Mouse (Mus musculus) cerebellum, adult 2 months (tissue): ENCODE results near the gene Bcl2l13. TPM values are rescaled to one million over a fixed set of nuclear protein-coding genes. Genes with fewer than 3 reads are reported as not detected.

Experiments used
- DNase-seq, 2 experiments: peaks; one replicate each; pipeline ENCODE4 v3.0.0; 2021
- H3K27ac ChIP-seq: fragments of 200-500 bp; 2 replicates; pipeline ENCODE4 v1.5.1; 2012; ENCODE audit warnings: low read length, control low read depth, inconsistent platforms; ENCODE audit not compliant: insufficient read depth
- H3K27me3 ChIP-seq: fragments of 200-500 bp; 2 replicates; pipeline ENCODE4 v1.6.1; 2012; ENCODE audit warnings: inconsistent platforms, mild to moderate bottlenecking, low read length, moderate library complexity; ENCODE audit not compliant: control insufficient read depth, insufficient read depth
- H3K4me1 ChIP-seq: fragments of 200-500 bp; 2 replicates; pipeline ENCODE4 v1.6.1; 2011; ENCODE audit warnings: low read length; ENCODE audit not compliant: control insufficient read depth, insufficient read depth
- H3K4me3 ChIP-seq: fragments of 200-500 bp; replicated peaks from 2 replicates; pipeline ENCODE3; 2011; ENCODE audit warnings: mild to moderate bottlenecking, low read depth, low read length, control low read depth; ENCODE audit not compliant: insufficient read depth
- CTCF ChIP-seq: fragments of 200-500 bp; IDR thresholded peaks from 2 replicates; pipeline ENCODE4 v1.5.1; 2011; ENCODE audit warnings: low read depth, mild to moderate bottlenecking, control low read depth, low read length, moderate library complexity, borderline replicate concordance; ENCODE audit not compliant: insufficient read depth
- POLR2A ChIP-seq: fragments of 200-500 bp; IDR thresholded peaks from 2 replicates; pipeline ENCODE4 v1.6.1; 2011; ENCODE audit warnings: low read length, control low read depth, borderline replicate concordance; ENCODE audit not compliant: insufficient read depth
- WGBS: fragments of 180-500 bp; shearing (Covaris S2); methylation state at CpG from one replicate; pipeline ENCODE4 v1.1.7; 2018; 5-methylcytosine and 5-hydroxymethylcytosine counted together
- polyA plus RNA-seq: library from polyadenylated mRNA; depleted of rRNA; stranded (reverse); fragments of >200 nt; gene quantifications from 2 replicates; pipeline ENCODE4 v1.2.3, GENCODE M21; 2012

Gene Bcl2l13
- polyA plus RNA-seq, 1 experiment: 24.0 TPM

DNA sequence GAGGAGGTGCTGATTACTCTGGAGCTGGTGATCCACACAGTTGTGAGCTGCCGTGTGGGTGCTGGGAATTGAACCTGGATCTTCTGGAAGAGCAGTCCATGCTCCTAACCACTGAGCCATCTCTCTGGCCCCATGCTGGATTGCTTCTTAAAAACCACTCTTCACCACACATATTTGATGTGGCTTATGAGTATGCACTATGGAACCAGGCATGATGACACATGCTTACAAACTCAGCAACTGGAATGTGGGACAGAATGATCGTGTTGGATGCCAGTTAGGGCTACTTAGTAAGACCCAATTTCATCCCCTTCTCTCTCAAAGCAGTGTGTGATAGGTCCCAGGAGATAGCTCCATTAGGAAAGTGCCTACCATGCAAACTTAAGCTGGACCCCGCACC is 24.1 kb downstream of the Bcl2l13 start:
- no peak for DNase-seq
- Histone ChIP-seq H3K4me1 (peaks cover 3% of the 10 kb centered on the region; the same call in 1 of the 2 replicates), H3K27me3 (no peaks in the 10 kb centered on the region), H3K4me3 (no peak overlapping the region), H3K27ac (no peak overlapping the region)
- 94% methylated on average over 3 of the region's 3 CpGs for WGBS
- TF ChIP-seq POLR2A (no peak), CTCF (no peak)

- Histone ChIP-seq H3K4me1 (no peaks in the 10 kb centered on the region), H3K27me3 (no peaks in the 10 kb centered on the region), H3K27ac (no peak overlapping the region), H3K4me3 (no peak overlapping the region)
- WGBS: 84% methylated on average over 9 of the region's 9 CpGs
- TF ChIP-seq POLR2A: no peak
- no peak for TF ChIP-seq CTCF
- DNase-seq: no peak
Observed at GRCm38 (mm10) chr6:120866051-120866814, 30.2 kb downstream of the Bcl2l13 start.

- TF ChIP-seq CTCF (no peak), POLR2A (no peak)
Observed at GRCm38 (mm10) chr6:120868824-120869223, 32.8 kb downstream of the Bcl2l13 start.

DNA sequence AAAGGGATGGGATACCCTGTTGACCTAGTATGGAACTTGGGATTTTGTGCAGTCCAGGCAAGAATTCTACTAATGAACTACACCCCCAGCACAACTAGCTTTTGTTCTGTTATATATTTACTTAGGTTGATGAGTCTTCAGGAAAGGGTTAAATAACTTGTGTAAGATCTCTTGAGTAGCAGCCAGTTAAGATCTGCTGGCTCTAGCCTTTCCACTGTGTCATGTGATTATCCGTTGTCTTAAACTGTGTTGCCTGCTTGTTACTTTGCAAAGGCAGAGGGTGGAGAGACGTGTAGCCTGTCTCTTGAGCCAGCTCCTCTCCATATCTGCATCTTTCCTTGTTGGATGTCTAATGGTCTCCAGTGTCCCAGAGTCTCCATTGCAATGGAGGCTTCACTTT is 35.3 kb downstream of the Bcl2l13 start:
- 47% methylated on average over 2 of the region's 2 CpGs for WGBS
- no peak for DNase-seq
- Histone ChIP-seq H3K4me1 (no peaks in the 10 kb centered on the region), H3K4me3 (no peak overlapping the region), H3K27me3 (no peaks in the 10 kb centered on the region), H3K27ac (no peak overlapping the region)
- TF ChIP-seq POLR2A (no peak), CTCF (no peak)

More at GRCm38 (mm10) chr6:120868824-120869223, 32.8 kb downstream of the Bcl2l13 start:
- Histone ChIP-seq H3K4me3 (no peak overlapping the region), H3K4me1 (no peaks in the 10 kb centered on the region), H3K27ac (no peak overlapping the region), H3K27me3 (no peaks in the 10 kb centered on the region)
- no peak for DNase-seq
- 41% methylated on average over 1 of the region's 1 CpGs for WGBS

GRCm38 (mm10) chr6:120873874-120874273 is 37.9 kb downstream of the Bcl2l13 start:
- WGBS: 85% methylated on average over 9 of the region's 9 CpGs
- no peaks in the 10 kb centered on the region for H3K27me3 ChIP-seq
- H3K4me3 ChIP-seq: no peak overlapping the region
- no peak overlapping the region for H3K27ac ChIP-seq
- no peak for TF ChIP-seq CTCF
- TF ChIP-seq POLR2A: no peak
- no peak for DNase-seq
- H3K4me1 ChIP-seq: no peaks in the 10 kb centered on the region

- WGBS: 77% methylated on average over 5 of the region's 5 CpGs
Observed at GRCm38 (mm10) chr6:120879046-120879445, 43.0 kb downstream of the Bcl2l13 start.

GRCm38 (mm10) chr6:120884436-120884835 is 48.4 kb downstream of the Bcl2l13 start:
- Histone ChIP-seq H3K27me3 (no peaks in the 10 kb centered on the region), H3K27ac (no peak overlapping the region), H3K4me3 (no peak overlapping the region), H3K4me1 (no peaks in the 10 kb centered on the region)
- DNase-seq: no peak
- 90% methylated on average over 6 of the region's 6 CpGs for WGBS
- TF ChIP-seq CTCF (no peak), POLR2A (no peak)

More at GRCm38 (mm10) chr6:120879046-120879445, 43.0 kb downstream of the Bcl2l13 start:
- H3K27ac ChIP-seq: no peak overlapping the region
- TF ChIP-seq CTCF (no peak), POLR2A (no peak)
- no peaks in the 10 kb centered on the region for H3K27me3 ChIP-seq
- no peaks in the 10 kb centered on the region for H3K4me1 ChIP-seq
- no peak overlapping the region for H3K4me3 ChIP-seq
- DNase-seq: no peak

DNA sequence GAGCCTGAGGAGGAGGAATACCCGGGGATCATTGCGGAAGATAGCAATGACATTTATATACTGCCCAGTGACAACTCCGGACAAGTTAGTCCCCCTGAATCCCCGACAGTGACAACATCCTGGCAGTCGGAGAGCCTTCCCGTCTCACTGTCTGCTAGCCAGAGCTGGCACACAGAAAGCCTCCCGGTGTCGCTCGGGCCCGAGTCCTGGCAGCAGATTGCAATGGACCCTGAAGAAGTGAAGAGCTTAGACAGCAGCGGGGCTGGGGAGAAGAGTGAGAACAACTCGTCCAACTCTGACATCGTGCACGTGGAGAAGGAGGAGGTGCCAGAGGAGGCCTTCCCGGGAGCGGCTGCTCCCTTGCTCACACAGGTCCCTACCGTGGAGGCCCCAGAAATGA is 50.7 kb downstream of the Bcl2l13 start:
- no peak overlapping the region for H3K27ac ChIP-seq
- WGBS: 17% methylated on average over 17 of the region's 17 CpGs

DNA sequence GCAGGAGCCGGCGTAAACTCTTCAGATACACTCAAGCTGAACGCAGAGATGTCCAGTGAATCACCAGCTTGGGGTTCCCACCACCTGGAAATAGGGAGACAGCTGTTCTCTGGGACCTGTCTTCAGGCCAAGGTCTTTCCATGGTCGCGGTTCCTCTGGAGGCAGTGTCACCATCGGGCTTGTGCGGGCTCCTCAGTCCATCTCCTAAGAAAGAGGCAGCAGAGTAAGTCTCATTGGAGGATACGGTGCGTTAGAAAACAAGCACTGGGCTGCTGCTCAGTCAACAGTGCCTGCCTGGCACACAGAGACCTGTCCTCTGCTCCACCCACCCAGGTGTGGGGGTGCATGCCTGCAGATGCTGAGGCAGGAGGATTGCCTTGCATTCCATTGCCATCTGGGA is 58.1 kb downstream of the Bcl2l13 start:
- no peak overlapping the region for H3K27ac ChIP-seq
- no peaks in the 10 kb centered on the region for H3K4me1 ChIP-seq
- no peaks in the 10 kb centered on the region for H3K27me3 ChIP-seq
- H3K4me3 ChIP-seq: no peak overlapping the region
- TF ChIP-seq CTCF (no peak), POLR2A (no peak)
- WGBS: 88% methylated on average over 9 of the region's 9 CpGs
- no peak for DNase-seq

More for the DNA sequence above, 50.7 kb downstream of the Bcl2l13 start:
- TF ChIP-seq CTCF (no peak), POLR2A (no peak)
- Histone ChIP-seq H3K27me3 (no peaks in the 10 kb centered on the region), H3K4me3 (no peak overlapping the region), H3K4me1 (no peaks in the 10 kb centered on the region)
- DNase-seq: peak in 1 of 2 experiments; percentile 21
